Mouse (Mus musculus) CH12.LX (cell line): ENCODE data around the gene Tmem214. TPM values are rescaled to one million over a fixed set of nuclear protein-coding genes. Genes with fewer than 3 reads are reported as not detected.

Experiments
- DNase-seq: peaks from one replicate; pipeline ENCODE4 v3.0.0-alpha.2; 2013; ENCODE audit errors: extremely low read depth
- H3K27ac ChIP-seq: 2 replicates; pipeline ENCODE4 v1.5.1; 2012; ENCODE audit warnings: low read depth, mild to moderate bottlenecking, control low read depth, moderate library complexity; ENCODE audit not compliant: insufficient read depth
- H3K27me3 ChIP-seq: replicated peaks from 2 replicates; pipeline ENCODE3; 2012; ENCODE audit warnings: inconsistent platforms
- H3K36me3 ChIP-seq, 2 experiments: replicated peaks in 1 of 2; 2 replicates each; pipeline versions ENCODE3 to v1.6.1; 2012; ENCODE audit warnings: inconsistent platforms in 1 of 2, low read length in 1 of 2, mild to moderate bottlenecking in 1 of 2, mixed read lengths in 1 of 2, moderate library complexity in 1 of 2; ENCODE audit not compliant: control insufficient read depth in 1 of 2, insufficient read depth in 1 of 2
- H3K4me1 ChIP-seq, 2 experiments: 2 replicates each; pipeline ENCODE4 v1.6.1; 2012; ENCODE audit warnings: inconsistent platforms in 1 of 2, moderate library complexity in 1 of 2; ENCODE audit not compliant: insufficient read depth in 2 of 2, control insufficient read depth in 1 of 2
- H3K4me2 ChIP-seq: 2 replicates; pipeline ENCODE4 v1.6.1; 2012; ENCODE audit warnings: low read depth, mild to moderate bottlenecking, control low read depth; ENCODE audit not compliant: poor library complexity, insufficient read depth, severe bottlenecking
- H3K4me3 ChIP-seq, 3 experiments: fragments of 150-350 bp in 1 of 3; sonication (generic) in 1 of 3; replicated peaks in 1 of 3; 2 replicates each; pipeline versions ENCODE3 to v1.5.1; 2011 to 2012; ENCODE audit warnings: low read depth in 2 of 3, low read length in 2 of 3, mild to moderate bottlenecking in 2 of 3, moderate library complexity in 2 of 3, control low read depth in 1 of 3, improper control_type of control experiment in 1 of 3, inconsistent platforms in 1 of 3, mixed read lengths in 1 of 3; ENCODE audit not compliant: poor library complexity in 1 of 3
- H3K79me2 ChIP-seq: replicated peaks from 2 replicates; pipeline ENCODE4 v1.6.1; 2012; ENCODE audit warnings: mild to moderate bottlenecking, moderate library complexity; ENCODE audit not compliant: control insufficient read depth, poor library complexity, insufficient read depth, severe bottlenecking; ENCODE audit errors: extremely low read depth
- H3K9ac ChIP-seq: 2 replicates; pipeline ENCODE4 v1.6.1; 2012; ENCODE audit warnings: low read depth, mild to moderate bottlenecking, control low read depth, moderate library complexity; ENCODE audit not compliant: insufficient read depth
- H3K9me3 ChIP-seq: replicated peaks from 2 replicates; pipeline ENCODE3; 2012; ENCODE audit warnings: low read length, inconsistent platforms, mixed read lengths
- CHD1 ChIP-seq: IDR thresholded peaks from 2 replicates; pipeline ENCODE4 v1.6.1; 2012; ENCODE audit warnings: low read depth, low read length, improper control_type of control experiment, inconsistent platforms
- CHD2 ChIP-seq: IDR thresholded peaks from 2 replicates; pipeline ENCODE4 v1.6.1; 2011; ENCODE audit warnings: low read length, improper control_type of control experiment
- ETS1 ChIP-seq: conservative IDR thresholded peaks from 2 replicates; pipeline ENCODE4 v1.6.1; 2012; ENCODE audit warnings: low read depth, mild to moderate bottlenecking, inconsistent platforms, low read length, improper control_type of control experiment, moderate library complexity
- HCFC1 ChIP-seq: IDR thresholded peaks from 2 replicates; pipeline ENCODE4 v1.6.1; 2012; ENCODE audit warnings: low read depth, mild to moderate bottlenecking, inconsistent platforms, low read length, improper control_type of control experiment
- IRF4 ChIP-seq: IDR thresholded peaks from 2 replicates; pipeline ENCODE4 v1.6.1; 2014; ENCODE audit warnings: low read depth, mild to moderate bottlenecking, inconsistent platforms, low read length, improper control_type of control experiment
- JUN ChIP-seq: IDR thresholded peaks from 2 replicates; pipeline ENCODE4 v1.6.1; 2011; ENCODE audit warnings: low read depth, mild to moderate bottlenecking, low read length, improper control_type of control experiment, moderate library complexity; ENCODE audit not compliant: insufficient read depth
- JUND ChIP-seq: conservative IDR thresholded peaks from 2 replicates; pipeline ENCODE4 v1.6.1; 2011; ENCODE audit warnings: low read depth, low read length, improper control_type of control experiment
- MAX ChIP-seq: IDR thresholded peaks from 2 replicates; pipeline ENCODE4 v1.6.1; 2011; ENCODE audit warnings: low read length, improper control_type of control experiment
- MAZ ChIP-seq: IDR thresholded peaks from 2 replicates; pipeline ENCODE4 v1.6.1; 2012; ENCODE audit warnings: low read depth, mild to moderate bottlenecking, inconsistent platforms, low read length, improper control_type of control experiment, moderate library complexity
- MEF2A ChIP-seq: IDR thresholded peaks from 2 replicates; pipeline ENCODE4 v1.6.1; 2014; ENCODE audit warnings: low read depth, mild to moderate bottlenecking, inconsistent platforms, low read length, improper control_type of control experiment, borderline replicate concordance
- MXI1 ChIP-seq: IDR thresholded peaks from 2 replicates; pipeline ENCODE4 v1.6.1; 2011; ENCODE audit warnings: mild to moderate bottlenecking, low read depth, low read length, improper control_type of control experiment
- MYC ChIP-seq: IDR thresholded peaks from 2 replicates; pipeline ENCODE4 v1.6.1; 2011; ENCODE audit warnings: low read depth, mild to moderate bottlenecking, improper control_type of control experiment, low read length
- NELFE ChIP-seq: IDR thresholded peaks from 2 replicates; pipeline ENCODE4 v1.6.1; 2011; ENCODE audit warnings: low read depth, low read length, improper control_type of control experiment
- NRF1 ChIP-seq: IDR thresholded peaks from 2 replicates; pipeline ENCODE4 v1.6.1; 2014; ENCODE audit warnings: low read depth, mild to moderate bottlenecking, inconsistent platforms, low read length, improper control_type of control experiment, moderate library complexity
- RCOR1 ChIP-seq: conservative IDR thresholded peaks from 2 replicates; pipeline ENCODE4 v1.6.1; 2012; ENCODE audit warnings: low read depth, mild to moderate bottlenecking, inconsistent platforms, low read length, improper control_type of control experiment
- SIN3A ChIP-seq: IDR thresholded peaks from 2 replicates; pipeline ENCODE4 v1.6.1; 2012; ENCODE audit warnings: low read length, improper control_type of control experiment, inconsistent platforms
- SMC3 ChIP-seq: IDR thresholded peaks from 2 replicates; pipeline ENCODE4 v1.6.1; 2011; ENCODE audit warnings: low read depth, low read length, improper control_type of control experiment
- TBP ChIP-seq: conservative IDR thresholded peaks from 2 replicates; pipeline ENCODE4 v1.6.1; 2011; ENCODE audit warnings: low read depth, low read length, improper control_type of control experiment
- UBTF ChIP-seq: IDR thresholded peaks from 2 replicates; pipeline ENCODE4 v1.6.1; 2012; ENCODE audit warnings: low read depth, mild to moderate bottlenecking, inconsistent platforms, low read length, improper control_type of control experiment, moderate library complexity
- USF1 ChIP-seq: IDR thresholded peaks from 2 replicates; pipeline ENCODE4 v1.6.1; 2014; ENCODE audit warnings: low read depth, mild to moderate bottlenecking, inconsistent platforms, low read length, improper control_type of control experiment
- USF2 ChIP-seq: conservative IDR thresholded peaks from 2 replicates; pipeline ENCODE4 v1.6.1; 2011; ENCODE audit warnings: low read depth, low read length, improper control_type of control experiment
- dilution Hi-C: fragments of 300-500 bp; cut with MboI; formaldehyde crosslinking; loops from 2 replicates; pipeline ENCODE4 v1.14.3; 2020; ENCODE audit warnings: low sequenced_read_pairs; ENCODE audit not compliant: extremely low pct_unique_long_range_greater_than_20kb, extremely low pct_ligation_motif_present
- in situ Hi-C: fragments of 300-500 bp; cut with MboI; formaldehyde crosslinking; loops from 3 replicates; pipeline ENCODE4 v1.14.3; 2019; ENCODE audit warnings: low sequenced_read_pairs, low pct_ligation_motif_present, low pct_unique_long_range_greater_than_20kb, mixed read lengths
- polyA plus RNA-seq: library from polyadenylated mRNA; unstranded; fragments of >175 nt; gene quantifications from 2 replicates; pipeline ENCODE4 v1.2.1, GENCODE M21; 2012; ENCODE audit warnings: low read depth; ENCODE audit not compliant: insufficient read length
- total RNA-seq, 2 experiments: library from RNA; depleted of rRNA; stranded (reverse); fragments of 300-350 nt in 1 of 2; fragments of >200 nt in 1 of 2; gene quantifications; 2 replicates each; pipeline ENCODE4 v1.2.3; 2012 to 2014

Gene Tmem214
- total and polyA plus RNA-seq, 3 experiments = 28.3 to 35.3 (median 31.9) TPM

- Histone ChIP-seq H3K36me3 (no peaks in the 10 kb centered on the region), H3K27me3 (peaks cover 58% of the 10 kb centered on the region), H3K27ac (no peak overlapping the region), H3K9ac (no peak overlapping the region), H3K79me2 (no peaks in the 10 kb centered on the region), H3K4me1 (peaks cover 12 to 49% of the 10 kb centered on the region in 2 experiments), H3K4me3 (no peak overlapping the region), H3K9me3 (no peaks in the 10 kb centered on the region), H3K4me2 (no peak overlapping the region)
- no peak for DNase-seq
- TF ChIP-seq SIN3A = no peak
- TF ChIP-seq HCFC1 = no peak
- no peak for TF ChIP-seq NELFE
- no peak for TF ChIP-seq MEF2A
- no peak for TF ChIP-seq USF1
- no peak for TF ChIP-seq UBTF
- TF ChIP-seq NRF1 = no peak
- TF ChIP-seq MAX = no peak
- TF ChIP-seq SMC3 = no peak
- no peak for TF ChIP-seq CHD1
- no peak for TF ChIP-seq MYC
- TF ChIP-seq ETS1 = no peak
- TF ChIP-seq MAZ = no peak
- TF ChIP-seq MXI1 = no peak
- no peak for TF ChIP-seq IRF4
- TF ChIP-seq RCOR1 = no peak
- TF ChIP-seq USF2 = no peak
- TF ChIP-seq JUN = no peak
- no peak for TF ChIP-seq TBP
- no peak for TF ChIP-seq JUND
- dilution Hi-C loops = no loop called here
- in situ Hi-C loops = no loop called here
Measured at GRCm38 (mm10) chr5:30918691-30919090, 50.9 kb downstream of the Tmem214 start.

GRCm38 (mm10) chr5:30919831-30920614 is 52.2 kb downstream of the Tmem214 start:
- in situ Hi-C loops = loop anchor here (5.0 kb wide), 1 partner anchor 118 kb away; no protein-coding TSS in a partner anchor
- H3K9ac ChIP-seq = no peak overlapping the region

More at GRCm38 (mm10) chr5:30919831-30920614, 52.2 kb downstream of the Tmem214 start:
- Histone ChIP-seq H3K4me2 (peak overlapping the region; percentile 54), H3K79me2 (no peaks in the 10 kb centered on the region), H3K4me1 (peaks cover 12 to 53% of the 10 kb centered on the region in 2 experiments), H3K27me3 (peaks cover 70% of the 10 kb centered on the region), H3K27ac (no peak overlapping the region), H3K4me3 (peak overlapping the region in 1 of 3 experiments; percentile 37), H3K36me3 (no peaks in the 10 kb centered on the region), H3K9me3 (no peaks in the 10 kb centered on the region)
- TF ChIP-seq CHD2 (0 out of 2 replicates have a peak, but pooled peaks have one; percentile 24), ETS1 (no peak)
- dilution Hi-C loops = no loop called here
- DNase-seq = no peak
